Mouse (Mus musculus) stomach, embryonic 14.5 days (tissue): ENCODE results near the gene Myh3. TPM values are rescaled to one million over a fixed set of nuclear protein-coding genes. Genes with fewer than 3 reads are reported as not detected.

Source experiments
- ATAC-seq: fragments of 200-750 bp; cut with Nextera tagmentation; 2 replicates; pipeline ENCODE4 v1.8.0; 2017; ENCODE audit warnings: low read depth, moderate TSS enrichment; ENCODE audit not compliant: insufficient number of reproducible peaks, insufficient read depth, low FRiP score
- H3K27ac ChIP-seq: fragments of 300-500 bp; sonication (generic); 2 replicates; pipeline ENCODE4 v1.5.1; 2014; ENCODE audit warnings: mild to moderate bottlenecking, low read length, moderate library complexity, mixed read lengths
- H3K27me3 ChIP-seq: fragments of 300-500 bp; sonication (generic); 2 replicates; pipeline ENCODE4 v1.6.1; 2014; ENCODE audit warnings: low read length, control low read depth, mixed read lengths; ENCODE audit not compliant: control insufficient read depth, insufficient read depth
- H3K36me3 ChIP-seq: fragments of 300-500 bp; sonication (generic); 2 replicates; pipeline ENCODE4 v1.6.1; 2014; ENCODE audit warnings: mild to moderate bottlenecking, control low read depth, low read length, moderate library complexity, mixed read lengths; ENCODE audit not compliant: control insufficient read depth, insufficient read depth
- H3K4me1 ChIP-seq: fragments of 300-500 bp; sonication (generic); 2 replicates; pipeline ENCODE4 v1.6.1; 2014; ENCODE audit warnings: low read length, control low read depth, mixed read lengths; ENCODE audit not compliant: control insufficient read depth, insufficient read depth
- H3K4me2 ChIP-seq: fragments of 300-500 bp; sonication (generic); replicated peaks from 2 replicates; pipeline ENCODE4 v1.6.1; 2014; ENCODE audit warnings: low read depth, low read length, control low read depth
- H3K4me3 ChIP-seq: fragments of 300-500 bp; sonication (generic); 2 replicates; pipeline ENCODE4 v1.5.1; 2014; ENCODE audit warnings: low read depth, low read length, control low read depth
- H3K9ac ChIP-seq: fragments of 300-500 bp; sonication (generic); replicated peaks from 2 replicates; pipeline ENCODE4 v1.6.1; 2014; ENCODE audit warnings: low read depth, mild to moderate bottlenecking, control low read depth, low read length, moderate library complexity, mixed read lengths
- H3K9me3 ChIP-seq: fragments of 300-500 bp; sonication (generic); 2 replicates; pipeline ENCODE4 v1.6.1; 2016; ENCODE audit warnings: low read depth, low read length, control low read depth; ENCODE audit not compliant: control insufficient read depth
- WGBS: fragments of 180-500 bp; shearing (Covaris S2); extraction: QIAGEN DNeasy Blood & Tissue Kit; methylation state at CpG from one replicate; pipeline ENCODE4 v1.1.7; 2014; 5-methylcytosine and 5-hydroxymethylcytosine counted together
- polyA plus RNA-seq: library from polyadenylated mRNA; unstranded; fragments of >200 nt; fragmentation: Nextera tagmentation; extraction: Ambion mirVana; gene quantifications from 2 replicates; pipeline ENCODE4 v1.2.1, GENCODE M21; 2014

Gene Myh3
- polyA plus RNA-seq, 1 experiment from 2014 or later = 0.20 TPM

DNA sequence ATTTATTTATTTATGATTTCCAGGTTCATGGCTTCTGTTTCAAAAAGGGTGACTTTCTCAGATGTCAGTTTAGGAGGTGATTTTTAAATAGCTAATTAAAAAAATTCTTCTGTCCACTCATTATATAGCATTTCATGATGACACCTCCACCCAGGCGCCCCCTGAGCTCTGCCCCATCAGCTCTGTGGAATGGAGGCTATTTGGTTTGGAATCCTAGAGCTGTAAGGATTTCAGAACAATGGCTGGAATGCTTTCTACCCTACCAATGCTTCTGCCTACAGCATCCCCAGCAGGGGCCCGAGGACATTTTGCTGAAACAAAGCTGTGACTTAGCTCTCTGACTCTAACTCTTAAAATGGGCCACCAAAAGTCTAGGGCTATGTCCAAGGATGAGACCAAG is 55.4 kb downstream of the Myh3 start:
- Histone ChIP-seq H3K4me2 (no peak overlapping the region), H3K36me3 (no peaks in the 10 kb centered on the region), H3K4me1 (no peaks in the 10 kb centered on the region), H3K9me3 (no peaks in the 10 kb centered on the region), H3K27me3 (no peaks in the 10 kb centered on the region), H3K27ac (no peak overlapping the region), H3K9ac (no peak overlapping the region), H3K4me3 (no peak overlapping the region)
- WGBS = 74% methylated on average over 2 of the region's 2 CpGs
- no peak for ATAC-seq

DNA sequence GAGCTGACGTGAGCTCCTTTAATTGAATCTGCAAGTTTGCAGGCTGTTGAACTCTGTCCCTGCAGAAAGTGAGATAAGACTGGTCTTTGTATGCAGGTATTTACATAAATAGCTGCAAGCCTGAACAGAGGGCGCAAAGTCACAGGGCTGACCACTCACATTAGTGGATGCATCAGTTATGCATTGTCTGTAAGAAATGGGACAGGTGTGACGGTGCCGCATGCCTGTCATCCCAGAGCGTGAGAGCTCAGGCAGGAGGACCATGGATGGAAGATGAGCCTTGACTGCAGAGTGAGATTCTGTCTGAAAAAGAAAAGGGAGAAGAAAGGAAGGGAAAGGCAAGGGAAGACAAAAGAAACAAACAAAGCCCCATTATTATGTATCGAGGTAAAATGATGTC is 56.6 kb downstream of the Myh3 start:
- no peak for ATAC-seq
- Histone ChIP-seq H3K9ac (no peak overlapping the region), H3K4me3 (no peak overlapping the region), H3K4me1 (no peaks in the 10 kb centered on the region), H3K27me3 (no peaks in the 10 kb centered on the region), H3K4me2 (no peak overlapping the region), H3K36me3 (no peaks in the 10 kb centered on the region), H3K27ac (no peak overlapping the region), H3K9me3 (no peaks in the 10 kb centered on the region)
- WGBS = 73% methylated on average over 6 of the region's 6 CpGs

DNA sequence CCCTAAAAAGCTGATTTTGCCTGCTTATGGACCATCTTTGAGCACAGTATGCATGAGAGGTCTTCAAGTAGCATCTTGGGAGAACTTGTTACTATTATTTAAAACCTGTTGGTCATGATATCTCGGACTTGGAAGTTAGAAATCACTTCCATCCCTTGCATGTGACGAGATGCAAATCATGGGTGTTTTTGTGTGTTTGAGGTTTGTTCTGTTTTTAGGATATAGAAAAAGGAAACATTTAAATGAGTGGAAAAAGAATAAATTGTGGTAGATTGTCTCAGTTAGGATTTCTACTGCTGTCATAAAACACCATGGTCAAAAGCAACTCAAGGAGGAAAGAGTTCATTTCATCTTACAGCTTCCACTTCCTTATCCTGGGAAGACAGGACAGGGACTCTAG is 57.4 kb downstream of the Myh3 start:
- Histone ChIP-seq H3K4me3 (no peak overlapping the region), H3K4me2 (no peak overlapping the region), H3K9me3 (no peaks in the 10 kb centered on the region), H3K4me1 (no peaks in the 10 kb centered on the region), H3K9ac (no peak overlapping the region), H3K27me3 (no peaks in the 10 kb centered on the region), H3K27ac (no peak overlapping the region), H3K36me3 (no peaks in the 10 kb centered on the region)
- no peak for ATAC-seq
- 93% methylated on average over 2 of the region's 2 CpGs for WGBS

DNA sequence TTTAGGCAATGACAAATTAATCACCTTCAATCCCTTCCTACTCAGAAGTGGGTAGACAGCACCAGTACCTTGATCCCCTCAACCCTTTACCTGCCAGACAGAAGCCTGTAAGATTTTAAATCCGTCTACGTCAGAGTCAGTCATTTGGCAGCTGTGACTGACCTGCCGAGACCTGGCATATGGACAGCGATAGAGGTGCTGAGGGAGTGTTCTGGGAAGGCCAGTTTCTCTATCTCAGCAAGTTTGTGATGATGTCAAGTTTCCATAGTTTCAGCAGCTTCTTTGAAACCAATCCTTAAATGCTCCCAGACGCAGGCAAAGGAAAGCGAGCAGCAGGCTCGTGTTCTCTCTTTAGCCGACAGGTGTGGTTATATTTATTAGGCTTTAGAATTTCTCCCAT is 61.5 kb downstream of the Myh3 start:
- Histone ChIP-seq H3K4me2 (no peak overlapping the region), H3K27me3 (no peaks in the 10 kb centered on the region), H3K36me3 (no peaks in the 10 kb centered on the region), H3K27ac (no peak overlapping the region), H3K9ac (no peak overlapping the region), H3K4me3 (no peak overlapping the region), H3K9me3 (no peaks in the 10 kb centered on the region), H3K4me1 (no peaks in the 10 kb centered on the region)
- 37% methylated on average over 8 of the region's 8 CpGs for WGBS
- no peak for ATAC-seq

DNA sequence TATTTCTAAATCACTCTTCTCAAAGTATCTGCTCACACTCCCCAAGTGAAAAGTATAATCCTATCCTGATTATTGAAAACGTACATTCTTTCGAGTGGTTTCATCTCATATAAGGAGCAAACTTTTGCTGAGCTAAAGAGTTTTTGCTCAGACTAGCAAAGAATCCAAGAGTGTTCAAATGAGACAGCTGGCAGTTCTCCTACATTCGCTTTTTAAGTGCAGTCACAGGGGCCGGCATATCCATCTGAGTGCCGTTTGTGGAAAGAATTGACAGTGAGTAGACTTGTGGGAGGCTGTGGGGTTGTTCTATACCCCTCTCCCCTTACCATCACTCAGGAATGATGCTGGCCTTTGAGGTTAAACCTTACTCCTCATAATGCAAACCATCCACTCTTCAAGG is 62.1 kb downstream of the Myh3 start:
- Histone ChIP-seq H3K27me3 (no peaks in the 10 kb centered on the region), H3K9ac (no peak overlapping the region), H3K9me3 (no peaks in the 10 kb centered on the region), H3K36me3 (no peaks in the 10 kb centered on the region), H3K4me1 (no peaks in the 10 kb centered on the region), H3K4me2 (no peak overlapping the region), H3K27ac (no peak overlapping the region), H3K4me3 (no peak overlapping the region)
- ATAC-seq = no peak
- WGBS = 24% methylated on average over 5 of the region's 5 CpGs

DNA sequence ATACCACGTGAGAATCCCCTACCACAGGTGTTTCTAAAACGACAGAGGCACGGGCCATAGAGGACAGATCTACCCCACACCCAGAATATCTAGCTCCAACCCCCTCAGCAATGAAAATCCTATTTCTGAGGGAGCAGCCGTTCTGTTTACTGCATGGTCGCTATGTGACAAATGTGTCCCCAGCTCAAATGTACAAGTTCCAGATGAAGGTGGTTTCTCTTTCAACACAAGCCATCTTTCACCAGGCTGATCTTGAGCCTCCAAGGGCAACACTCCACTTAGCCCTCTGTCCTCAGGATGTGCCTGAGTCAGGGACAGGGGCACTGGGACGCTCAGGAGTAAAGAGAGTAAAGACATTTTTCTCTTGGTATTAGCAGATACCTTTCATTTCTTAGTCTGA is 62.9 kb downstream of the Myh3 start:
- 59% methylated on average over 6 of the region's 6 CpGs for WGBS
- H3K4me1 ChIP-seq = no peaks in the 10 kb centered on the region
- H3K4me3 ChIP-seq = no peak overlapping the region
- no peak overlapping the region for H3K9ac ChIP-seq
- H3K36me3 ChIP-seq = no peaks in the 10 kb centered on the region
- no peaks in the 10 kb centered on the region for H3K9me3 ChIP-seq
- H3K27me3 ChIP-seq = no peaks in the 10 kb centered on the region
- H3K4me2 ChIP-seq = no peak overlapping the region
- H3K27ac ChIP-seq = no peak overlapping the region
- ATAC-seq = no peak

DNA sequence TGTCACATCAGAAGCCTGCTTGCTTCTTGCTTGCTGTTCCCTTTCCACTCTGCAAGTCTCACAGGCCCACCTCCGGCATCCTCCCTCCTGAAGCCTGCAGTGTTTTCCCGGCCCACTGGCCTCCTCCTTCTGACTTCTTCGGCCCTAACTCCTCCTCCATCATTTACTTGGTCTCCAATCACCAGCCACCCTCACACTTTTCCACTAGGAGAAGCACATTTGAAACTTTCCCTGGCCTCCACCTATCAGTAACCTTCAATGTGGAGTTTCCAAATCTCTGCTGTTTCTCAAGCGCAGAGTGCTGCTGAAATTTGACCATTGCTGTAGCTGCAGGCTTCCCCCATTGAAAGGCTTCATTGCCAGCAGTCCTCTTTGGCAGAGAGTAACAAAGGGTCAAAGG is 63.9 kb downstream of the Myh3 start:
- Histone ChIP-seq H3K4me2 (no peak overlapping the region), H3K9ac (no peak overlapping the region), H3K9me3 (no peaks in the 10 kb centered on the region), H3K36me3 (no peaks in the 10 kb centered on the region), H3K27me3 (no peaks in the 10 kb centered on the region), H3K4me3 (no peak overlapping the region), H3K27ac (no peak overlapping the region), H3K4me1 (no peaks in the 10 kb centered on the region)
- no peak for ATAC-seq
- 47% methylated on average over 4 of the region's 4 CpGs for WGBS

DNA sequence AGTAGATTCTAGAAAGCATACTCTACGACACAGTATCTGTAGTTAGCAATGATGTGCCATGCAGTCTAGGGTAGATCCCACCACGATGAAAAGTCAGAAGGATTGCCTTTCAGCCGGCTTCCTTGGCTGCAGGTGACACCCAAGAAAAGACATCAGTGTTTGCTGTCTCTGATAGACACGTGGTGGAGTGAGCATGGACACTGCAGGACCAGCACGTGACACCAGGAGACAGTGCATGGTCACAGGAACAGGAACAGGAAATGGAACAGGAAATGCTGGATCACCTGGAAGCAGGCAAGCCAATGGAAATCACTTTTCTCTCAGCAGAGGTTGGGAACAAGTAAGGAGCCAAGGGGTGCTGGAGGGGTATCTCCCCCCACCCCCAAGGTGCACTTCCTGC is 65.0 kb downstream of the Myh3 start:
- WGBS = 88% methylated on average over 5 of the region's 5 CpGs

DNA sequence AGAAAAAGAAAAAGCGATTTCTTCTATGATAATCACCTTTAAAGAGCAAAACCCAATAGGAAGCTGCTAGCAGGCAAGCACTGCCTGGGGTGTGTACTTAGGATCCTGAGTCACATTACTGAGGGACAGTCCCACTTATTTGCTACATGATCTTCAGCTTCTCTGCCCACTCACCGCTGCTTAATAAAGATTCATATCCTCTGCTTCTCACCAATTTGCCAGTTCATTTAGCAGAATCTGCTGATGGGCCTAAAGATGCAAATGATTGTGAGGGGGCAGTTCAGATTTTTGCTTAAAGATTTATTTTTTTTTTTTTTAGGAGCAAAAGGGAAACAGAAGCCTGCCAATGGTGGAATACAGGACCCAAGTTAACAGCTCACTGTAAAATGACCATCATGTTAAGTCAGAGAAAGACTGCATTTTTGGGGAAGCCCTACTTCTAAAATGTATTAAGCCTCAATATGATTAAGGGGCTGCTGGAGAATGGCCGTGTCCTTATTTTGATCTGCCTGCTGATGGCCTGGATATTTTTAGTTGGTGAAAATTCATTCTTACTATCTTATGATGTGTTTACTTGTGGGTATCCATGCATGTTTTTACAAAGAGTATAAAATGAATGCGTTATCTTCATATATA is 65.9 kb downstream of the Myh3 start:
- 87% methylated on average over 4 of the region's 4 CpGs for WGBS
- Histone ChIP-seq H3K9ac (no peak overlapping the region), H3K27me3 (no peaks in the 10 kb centered on the region), H3K4me3 (no peak overlapping the region), H3K27ac (no peak overlapping the region), H3K36me3 (no peaks in the 10 kb centered on the region), H3K4me1 (no peaks in the 10 kb centered on the region), H3K4me2 (no peak overlapping the region), H3K9me3 (no peaks in the 10 kb centered on the region)
- ATAC-seq = no peak

More for the DNA sequence above, 65.0 kb downstream of the Myh3 start:
- no peaks in the 10 kb centered on the region for H3K27me3 ChIP-seq
- H3K9me3 ChIP-seq = no peaks in the 10 kb centered on the region
- no peak overlapping the region for H3K9ac ChIP-seq
- no peak overlapping the region for H3K4me3 ChIP-seq
- ATAC-seq = no peak
- H3K36me3 ChIP-seq = no peaks in the 10 kb centered on the region
- no peak overlapping the region for H3K4me2 ChIP-seq
- no peak overlapping the region for H3K27ac ChIP-seq
- H3K4me1 ChIP-seq = no peaks in the 10 kb centered on the region
